Mouse (Mus musculus) hindbrain, postnatal 0 days (tissue): ENCODE measurements at regions not wholly inside any gene's neighbourhood (a gene's known extent, or its start where the extent isn't known, plus 50 kb on each side); places are given as distances from the start of the nearest gene placed in this dataset.
A peak's percentile ranks its signal among the peaks of the same experiment; 100 is the strongest.

Source experiments
- ATAC-seq: fragments of 200-750 bp; cut with Nextera tagmentation; 2 replicates; pipeline ENCODE4 v1.8.0; 2017; ENCODE audit warnings: mild to moderate bottlenecking, moderate TSS enrichment, moderate library complexity
- DNase-seq: peaks from one replicate; pipeline ENCODE4 v3.0.0-alpha.2; 2015; ENCODE audit warnings: low spot score
- H3K27ac ChIP-seq: fragments of 300-500 bp; sonication (generic); 2 replicates; pipeline ENCODE4 v1.5.1; 2014; ENCODE audit warnings: mild to moderate bottlenecking
- H3K27me3 ChIP-seq: fragments of 300-500 bp; sonication (generic); 2 replicates; pipeline ENCODE4 v1.6.1; 2014; ENCODE audit warnings: low read length, mixed read lengths; ENCODE audit not compliant: insufficient read depth
- H3K36me3 ChIP-seq: fragments of 300-500 bp; sonication (generic); 2 replicates; pipeline ENCODE4 v1.6.1; 2014; ENCODE audit warnings: low read length, mixed read lengths; ENCODE audit not compliant: insufficient read depth
- H3K4me1 ChIP-seq: fragments of 300-500 bp; sonication (generic); 2 replicates; pipeline ENCODE4 v1.6.1; 2014; ENCODE audit warnings: antibody characterized with exemption, low read length, mixed read lengths; ENCODE audit not compliant: insufficient read depth
- H3K4me2 ChIP-seq: fragments of 300-500 bp; sonication (generic); 2 replicates; pipeline ENCODE4 v1.6.1; 2014; ENCODE audit warnings: low read depth, mild to moderate bottlenecking, low read length, moderate library complexity, mixed read lengths
- H3K4me3 ChIP-seq: fragments of 300-500 bp; sonication (generic); 2 replicates; pipeline ENCODE4 v1.5.1; 2014; ENCODE audit warnings: low read length
- H3K9ac ChIP-seq: fragments of 300-500 bp; sonication (generic); replicated peaks from 2 replicates; pipeline ENCODE4 v1.6.1; 2014; ENCODE audit warnings: mild to moderate bottlenecking, low read length, moderate library complexity, mixed read lengths
- H3K9me3 ChIP-seq: fragments of 300-500 bp; sonication (generic); 2 replicates; pipeline ENCODE4 v1.6.1; 2016; ENCODE audit warnings: low read length, mixed read lengths
- CTCF ChIP-seq: IDR thresholded peaks from 2 replicates; pipeline ENCODE4 v1.5.1; 2016; ENCODE audit warnings: antibody characterized with exemption, control low read depth, low read depth
- WGBS: fragments of 180-500 bp; shearing (Covaris S2); extraction: QIAGEN DNeasy Blood & Tissue Kit; methylation state at CpG from one replicate; pipeline ENCODE4 v1.1.7; 2014; 5-methylcytosine and 5-hydroxymethylcytosine counted together

DNA sequence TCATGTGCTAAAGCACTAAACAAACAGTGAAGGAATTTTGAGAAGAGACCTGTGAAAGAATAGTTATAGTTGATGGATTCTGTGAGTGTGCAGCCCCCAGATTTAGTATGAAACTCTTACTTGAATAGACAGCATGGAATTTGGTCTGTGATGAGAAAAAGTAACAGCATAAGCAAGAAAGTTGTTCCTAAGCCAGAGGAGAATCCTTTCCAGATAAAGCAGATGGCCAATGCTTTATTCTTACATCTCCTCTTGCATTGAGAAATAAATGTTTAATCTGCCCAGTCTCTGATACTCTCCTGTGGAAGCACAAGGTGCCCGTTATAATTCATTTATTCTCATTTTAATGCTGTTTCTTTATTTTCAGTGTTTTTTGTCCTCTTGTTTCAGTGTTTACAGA lies 263.5 kb downstream of the Tecrl start:
- TF ChIP-seq CTCF, result no peak
- H3K9me3 ChIP-seq, result no peaks in the 10 kb centered on the region
- H3K4me2 ChIP-seq, result no peak overlapping the region
- DNase-seq, result no peak
- no peaks in the 10 kb centered on the region for H3K36me3 ChIP-seq
- no peaks in the 10 kb centered on the region for H3K4me1 ChIP-seq
- ATAC-seq, result no peak
- H3K27me3 ChIP-seq, result no peaks in the 10 kb centered on the region
- no peak overlapping the region for H3K27ac ChIP-seq
- H3K4me3 ChIP-seq, result no peak overlapping the region
- 88% methylated on average over 1 of the region's 1 CpGs for WGBS
- H3K9ac ChIP-seq, result no peak overlapping the region

DNA sequence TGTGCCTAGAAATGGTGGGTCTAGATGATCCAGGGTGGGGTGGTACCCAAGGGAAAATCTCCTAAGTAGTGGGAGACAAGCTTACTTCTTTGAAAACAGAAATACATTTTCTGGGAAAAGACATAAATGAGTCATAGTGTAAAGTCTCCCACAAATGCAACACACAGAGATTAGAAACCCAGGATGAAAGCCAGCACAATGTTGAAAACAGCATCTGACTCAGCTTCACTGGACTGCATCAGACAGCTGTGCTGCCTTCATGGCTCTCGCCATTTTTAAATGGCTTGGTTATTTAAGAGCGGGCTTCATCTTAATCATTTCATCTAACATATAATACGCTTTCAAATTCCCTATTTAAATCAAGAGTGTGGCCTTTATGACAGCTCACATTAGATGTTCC lies 300.2 kb downstream of the Tecrl start:
- H3K27ac ChIP-seq, result no peak overlapping the region
- H3K36me3 ChIP-seq, result no peaks in the 10 kb centered on the region
- no peaks in the 10 kb centered on the region for H3K4me1 ChIP-seq
- no peak overlapping the region for H3K9ac ChIP-seq
- 87% methylated on average over 3 of the region's 3 CpGs for WGBS
- ATAC-seq, result no peak
- H3K4me3 ChIP-seq, result no peak overlapping the region
- no peaks in the 10 kb centered on the region for H3K27me3 ChIP-seq
- H3K4me2 ChIP-seq, result no peak overlapping the region
- no peak for DNase-seq
- TF ChIP-seq CTCF, result no peak
- H3K9me3 ChIP-seq, result no peaks in the 10 kb centered on the region

DNA sequence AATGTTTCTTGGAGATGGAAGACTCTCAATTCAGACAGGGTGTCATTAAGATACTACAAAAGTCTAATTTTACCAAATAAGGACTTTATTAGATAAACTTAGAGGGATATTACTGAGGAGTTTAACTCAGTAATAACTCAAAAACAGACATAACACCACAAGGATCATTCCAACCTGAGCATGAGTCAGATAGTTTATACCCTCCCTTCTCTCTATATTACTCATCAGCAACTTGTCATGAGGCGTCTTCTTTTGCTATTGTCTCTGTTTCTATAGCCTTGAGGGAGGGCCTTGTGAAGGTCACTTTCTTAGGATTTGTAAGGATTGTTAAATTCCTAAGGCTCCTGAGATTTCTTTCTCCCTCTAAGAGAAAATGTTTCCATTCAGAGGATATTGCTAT lies 307.8 kb downstream of the Tecrl start:
- Histone ChIP-seq H3K4me1 (no peaks in the 10 kb centered on the region), H3K27me3 (no peaks in the 10 kb centered on the region), H3K4me2 (no peak overlapping the region), H3K27ac (no peak overlapping the region), H3K9ac (no peak overlapping the region), H3K4me3 (no peak overlapping the region), H3K9me3 (no peaks in the 10 kb centered on the region), H3K36me3 (no peaks in the 10 kb centered on the region)
- DNase-seq, result no peak
- 81% methylated on average over 1 of the region's 1 CpGs for WGBS
- ATAC-seq, result no peak
- TF ChIP-seq CTCF, result no peak

GRCm38 (mm10) chr5:83029703-83030102 lies 325.3 kb downstream of the Tecrl start:
- H3K4me2 ChIP-seq, result no peak overlapping the region
- WGBS, result 91% methylated on average over 2 of the region's 2 CpGs

DNA sequence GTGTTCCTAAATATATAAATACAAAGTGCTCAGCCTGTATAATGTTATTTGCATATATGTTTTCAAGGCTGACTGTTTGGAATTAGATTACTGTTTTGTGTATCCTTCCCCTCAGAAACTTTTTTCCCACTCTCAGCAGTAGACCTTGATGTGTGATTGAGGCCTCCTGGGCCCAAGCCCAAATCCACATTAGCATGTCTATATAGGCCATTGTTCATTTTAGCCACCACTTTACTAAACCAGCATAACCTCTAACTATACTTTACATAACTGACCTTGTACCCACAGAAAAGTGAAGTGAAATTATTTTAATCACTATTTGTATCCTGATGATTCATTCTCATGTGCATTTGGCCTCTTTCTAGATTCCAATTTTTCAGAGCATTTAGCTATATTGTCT lies 349.0 kb downstream of the Tecrl start:
- no peaks in the 10 kb centered on the region for H3K9me3 ChIP-seq
- no peak for ATAC-seq
- TF ChIP-seq CTCF, result no peak
- no peak overlapping the region for H3K9ac ChIP-seq
- no peak overlapping the region for H3K4me3 ChIP-seq
- no peak for DNase-seq
- no peaks in the 10 kb centered on the region for H3K27me3 ChIP-seq
- H3K4me2 ChIP-seq, result no peak overlapping the region
- H3K4me1 ChIP-seq, result no peaks in the 10 kb centered on the region
- no peak overlapping the region for H3K27ac ChIP-seq
- H3K36me3 ChIP-seq, result no peaks in the 10 kb centered on the region

More at GRCm38 (mm10) chr5:83029703-83030102, 325.3 kb downstream of the Tecrl start:
- Histone ChIP-seq H3K4me1 (no peaks in the 10 kb centered on the region), H3K4me3 (no peak overlapping the region), H3K27ac (no peak overlapping the region), H3K9ac (no peak overlapping the region), H3K9me3 (no peaks in the 10 kb centered on the region), H3K27me3 (no peaks in the 10 kb centered on the region), H3K36me3 (no peaks in the 10 kb centered on the region)
- DNase-seq (no peak), ATAC-seq (no peak)
- no peak for TF ChIP-seq CTCF

- Histone ChIP-seq H3K4me1 (no peaks in the 10 kb centered on the region), H3K4me2 (no peak overlapping the region), H3K27me3 (no peaks in the 10 kb centered on the region), H3K36me3 (no peaks in the 10 kb centered on the region), H3K9ac (no peak overlapping the region), H3K4me3 (no peak overlapping the region), H3K27ac (no peak overlapping the region), H3K9me3 (no peaks in the 10 kb centered on the region)
- ATAC-seq (peak; percentile 93), DNase-seq (peak; percentile 90)
- no peak for TF ChIP-seq CTCF
- WGBS, result 33% methylated on average over 5 of the region's 5 CpGs
These were observed 365.9 kb downstream of the Tecrl start for GRCm38 (mm10) chr5:82989056-82989455.

- H3K9ac ChIP-seq, result no peak overlapping the region
- no peak overlapping the region for H3K27ac ChIP-seq
- no peaks in the 10 kb centered on the region for H3K36me3 ChIP-seq
- ATAC-seq (no peak), DNase-seq (peak; percentile 22)
- 79% methylated on average over 2 of the region's 2 CpGs for WGBS
- no peak overlapping the region for H3K4me3 ChIP-seq
- H3K27me3 ChIP-seq, result no peaks in the 10 kb centered on the region
- TF ChIP-seq CTCF, result no peak
- H3K4me1 ChIP-seq, result no peaks in the 10 kb centered on the region
- no peak overlapping the region for H3K4me2 ChIP-seq
- H3K9me3 ChIP-seq, result no peaks in the 10 kb centered on the region
These were observed 385.7 kb downstream of the Tecrl start for GRCm38 (mm10) chr5:82969315-82969714.

GRCm38 (mm10) chr5:82966824-82967223 lies 388.2 kb downstream of the Tecrl start:
- 44% methylated on average over 3 of the region's 3 CpGs for WGBS
- Histone ChIP-seq H3K9me3 (no peaks in the 10 kb centered on the region), H3K4me2 (no peak overlapping the region), H3K4me1 (no peaks in the 10 kb centered on the region), H3K9ac (no peak overlapping the region), H3K27me3 (no peaks in the 10 kb centered on the region), H3K36me3 (no peaks in the 10 kb centered on the region), H3K27ac (no peak overlapping the region), H3K4me3 (no peak overlapping the region)
- peak; percentile 4 for DNase-seq
- no peak for TF ChIP-seq CTCF
- ATAC-seq, result 0 out of 2 replicates have a peak, but pooled peaks have one; percentile 46
